Mouse (Mus musculus) liver, postnatal 0 days (tissue): Measurements from ENCODE around the gene Ms4a10.

Experiments used
- CTCF ChIP-seq: sonication (generic); IDR thresholded peaks from 2 replicates; pipeline ENCODE4 v1.5.1; 2016; ENCODE audit warnings: antibody characterized with exemption, low read depth
- EP300 ChIP-seq: IDR thresholded peaks from 2 replicates; pipeline ENCODE4 v1.6.1; 2016; ENCODE audit warnings: antibody characterized with exemption, low read depth, mild to moderate bottlenecking

GRCm38 (mm10) chr19:10914291-10914690, 60.2 kb downstream of the Ms4a10 start:
- TF ChIP-seq CTCF (no peak), EP300 (no peak)
